Mouse (Mus musculus) liver, adult 2 months (tissue): ENCODE measurements around the gene Palm3.

Source experiments
- CTCF ChIP-seq: fragments of 200-500 bp; IDR thresholded peaks from 2 replicates; pipeline ENCODE4 v1.5.1; 2011; ENCODE audit warnings: low read depth, low read length, control low read depth
- POLR2A ChIP-seq: fragments of 200-500 bp; IDR thresholded peaks from 2 replicates; pipeline ENCODE4 v1.6.1; 2011; ENCODE audit warnings: low read length, control low read depth; ENCODE audit not compliant: insufficient read depth; ENCODE audit errors: extremely low read depth

DNA sequence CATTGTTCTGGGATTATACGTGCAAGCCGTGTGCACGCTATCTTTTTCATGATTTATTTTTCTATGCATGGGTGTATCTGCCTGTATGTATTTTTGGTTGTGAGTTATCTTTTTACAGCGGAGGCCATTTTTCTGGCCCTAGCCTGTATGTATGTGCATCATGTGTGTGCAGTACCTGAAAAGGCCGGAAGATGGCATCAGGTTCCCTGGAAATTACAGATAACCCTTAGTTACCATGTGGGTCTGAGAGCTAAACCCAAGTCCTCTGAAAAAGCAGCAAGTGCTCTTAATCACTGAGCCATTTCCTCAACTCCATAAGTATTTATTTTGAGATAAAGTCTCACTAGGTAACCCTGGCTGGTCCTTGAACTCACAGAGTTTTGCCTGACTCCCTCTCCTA is 32.0 kb downstream of the Palm3 start:
- TF ChIP-seq POLR2A (no peak), CTCF (no peak)
